Mouse (Mus musculus) liver, postnatal 0 days (tissue): Measurements from ENCODE around the gene Fanca.
A peak's percentile ranks its signal among the peaks of the same experiment; 100 is the strongest.

Experiments used
- CTCF ChIP-seq: sonication (generic); IDR thresholded peaks from 2 replicates; pipeline ENCODE4 v1.5.1; 2016; ENCODE audit warnings: antibody characterized with exemption, low read depth
- EP300 ChIP-seq: IDR thresholded peaks from 2 replicates; pipeline ENCODE4 v1.6.1; 2016; ENCODE audit warnings: antibody characterized with exemption, low read depth, mild to moderate bottlenecking

DNA sequence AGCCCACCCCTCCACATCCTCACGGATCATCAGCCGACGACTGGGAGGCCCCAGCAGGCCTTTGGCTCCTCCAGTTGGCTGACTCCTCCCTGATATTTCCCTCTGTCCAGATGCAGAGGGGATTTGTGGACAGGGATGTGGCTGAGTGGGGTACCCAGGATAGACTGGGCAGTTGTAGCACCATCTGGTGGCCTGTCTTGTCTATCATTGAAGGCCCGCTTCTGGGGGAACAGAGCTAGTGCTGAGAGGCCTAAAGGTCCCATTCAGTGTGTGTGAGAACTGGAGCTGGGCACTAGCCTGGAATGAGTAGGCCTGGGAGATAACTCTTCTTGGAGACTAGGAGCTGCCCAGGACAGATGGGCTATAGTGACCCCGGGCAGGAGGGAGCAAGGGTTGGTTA lies 86.6 kb downstream of the Fanca start:
- TF ChIP-seq CTCF (peak; percentile 41), EP300 (no peak)
